Mouse (Mus musculus) adrenal gland, postnatal 0 days (tissue): ENCODE measurements around the gene Gm16223. TPM values are rescaled to one million over a fixed set of nuclear protein-coding genes. Genes with fewer than 3 reads are reported as not detected.

Source experiments
- polyA plus RNA-seq: library from polyadenylated mRNA; unstranded; fragments of >200 nt; fragmentation: Nextera tagmentation; extraction: Ambion mirVana; gene quantifications from 2 replicates; pipeline ENCODE4 v1.2.1, GENCODE M21; 2015

Gm16223 gene
- polyA plus RNA-seq = not detected in 2 replicates

GRCm38 (mm10) chr5:42067476-42068187 lies at the start of gene Gm16223:
Gene Gm16223, plus strand, starts transcription at chr5:42067960.

Other genes with a start within 250 kb of the Gm16223 start
- 18.0 and 24.7 TPM in 2 replicates for gene Bod1l, start 223.6 kb upstream of the Gm16223 start, polyA plus RNA-seq